Mouse (Mus musculus) granulocyte monocyte progenitor cell, adult 5-6 weeks (primary cell): ENCODE results near the gene Mospd2. TPM values are rescaled to one million over a fixed set of nuclear protein-coding genes. Genes with fewer than 3 reads are reported as not detected.

Experiments used
- ATAC-seq: replicated peaks from 2 replicates; pipeline ENCODE4 v1.8.0; 2016; ENCODE audit warnings: mild to moderate bottlenecking, moderate TSS enrichment, inconsistent platforms; ENCODE audit not compliant: poor library complexity, severe bottlenecking
- total RNA-seq, 2 experiments: library from RNA; stranded (forward) in 1 of 2; stranded (reverse) in 1 of 2; fragments of 200-712, 200-1000 nt in 1 of 2; fragments of >200 nt in 1 of 2; fragmentation: Nextera tagmentation in 1 of 2; gene quantifications; 2 replicates each; pipeline ENCODE4 v1.2.3; 2014 to 2017

Mospd2 gene
- total RNA-seq (2014; fragmentation: Nextera tagmentation) (11.3 and 21.9 TPM in 2 replicates), total RNA-seq (2017) (29.2 and 30.4 TPM in 2 replicates)

DNA sequence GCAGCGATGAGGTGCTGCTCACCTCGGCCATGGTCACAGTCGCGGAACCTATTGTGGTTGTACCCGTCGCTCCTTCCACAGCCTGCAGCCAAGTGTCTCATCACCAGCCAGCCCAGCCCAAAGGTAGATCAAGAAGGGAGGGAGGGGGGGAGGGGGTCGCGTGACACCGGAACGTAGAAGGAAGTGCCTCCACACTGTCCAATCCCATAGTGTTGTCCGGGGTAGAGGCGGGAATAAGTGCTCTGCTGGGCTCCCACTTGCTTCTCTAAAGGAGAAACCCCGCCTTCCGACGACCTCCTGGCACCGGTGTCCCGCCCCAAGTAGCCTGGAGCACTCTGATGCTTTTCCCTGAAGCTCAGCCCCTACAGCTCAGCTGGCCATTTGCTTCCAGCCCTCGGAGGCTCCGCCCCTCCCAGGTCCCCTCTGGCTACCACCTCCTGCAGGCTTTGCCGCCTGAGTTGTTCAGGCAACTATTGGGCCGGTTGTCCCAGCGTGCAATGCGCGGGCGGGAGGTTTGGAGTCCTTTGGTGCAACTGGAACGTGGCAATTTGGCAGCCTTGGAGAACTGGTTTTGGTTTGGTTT lies at the start of gene Mospd2, which contains the start of gene Fancb:
Mospd2 (minus strand) TSS at position 183 of the 583 bp plus-strand sequence.
Fancb (plus strand) TSS at position 400 of the 583 bp plus-strand sequence.
- ATAC-seq = peak; percentile 92

DNA sequence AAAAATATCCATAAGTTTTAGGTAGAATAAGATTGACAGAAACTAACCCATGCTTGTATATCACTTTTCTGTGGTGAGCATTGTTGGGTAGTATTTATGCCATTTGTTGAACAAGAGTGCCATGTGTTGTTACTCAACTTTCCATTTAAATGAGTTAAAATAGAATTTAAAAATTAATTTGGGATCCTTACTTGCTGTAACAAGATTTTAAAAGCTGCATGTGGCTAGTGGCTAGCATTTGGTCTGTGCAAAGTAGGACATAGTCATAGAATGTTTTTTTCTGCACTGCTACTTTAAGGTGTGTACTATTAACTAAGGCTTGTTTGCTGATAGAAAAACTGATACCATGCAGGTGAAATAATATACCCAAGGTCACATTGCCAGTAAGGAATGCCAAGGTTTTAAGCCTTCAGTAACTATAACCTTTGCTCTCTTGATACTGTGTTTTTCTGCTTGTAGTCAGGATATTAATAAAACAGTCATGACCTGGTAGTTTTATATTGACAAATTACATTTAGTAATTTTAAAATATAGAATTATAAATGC lies 24.7 kb upstream of the Mospd2 start, which contains the start of gene Gm17604:
Gm17604 (minus strand) TSS at position 51 of the 546 bp plus-strand sequence.
- ATAC-seq = no peak

DNA sequence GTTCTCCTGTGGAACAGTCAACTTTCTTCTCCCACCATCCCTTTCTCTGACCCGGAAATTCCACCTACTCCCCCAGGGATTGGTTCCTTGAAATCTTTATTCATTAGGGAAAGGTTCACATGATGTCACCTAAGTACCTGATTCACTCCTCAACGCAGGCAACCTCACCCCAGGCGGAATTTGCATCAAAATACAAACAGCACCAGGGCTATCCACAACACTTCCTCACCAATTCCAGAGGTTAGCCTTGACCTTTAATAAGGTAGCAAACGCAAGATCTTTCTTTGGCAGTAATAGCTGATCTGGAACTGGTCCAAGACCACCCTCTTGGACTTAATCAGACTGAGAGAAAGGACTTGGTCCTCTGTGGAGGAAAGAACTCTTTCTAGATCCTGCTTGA lies 23.0 kb upstream of the Mospd2 start:
- no peak for ATAC-seq

DNA sequence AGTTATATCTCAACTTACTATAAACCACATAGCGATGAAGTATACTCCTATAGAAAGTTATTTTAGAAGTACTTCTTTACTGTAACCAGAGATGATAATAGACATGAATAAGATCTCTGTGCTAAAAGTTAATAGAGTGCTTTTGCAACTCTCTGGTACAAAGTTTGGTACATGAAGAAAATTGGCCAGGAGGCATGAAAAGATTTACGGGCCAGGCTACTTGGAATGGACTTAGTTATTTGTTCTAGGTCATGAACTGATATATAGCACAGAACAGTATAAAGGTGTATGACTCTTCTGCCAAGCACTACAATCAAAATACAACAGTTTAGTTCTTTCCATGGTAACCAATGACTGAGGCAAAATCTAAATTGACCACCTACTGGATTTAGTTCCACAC lies 1.3 kb downstream of the Mospd2 start:
- ATAC-seq = no peak

DNA sequence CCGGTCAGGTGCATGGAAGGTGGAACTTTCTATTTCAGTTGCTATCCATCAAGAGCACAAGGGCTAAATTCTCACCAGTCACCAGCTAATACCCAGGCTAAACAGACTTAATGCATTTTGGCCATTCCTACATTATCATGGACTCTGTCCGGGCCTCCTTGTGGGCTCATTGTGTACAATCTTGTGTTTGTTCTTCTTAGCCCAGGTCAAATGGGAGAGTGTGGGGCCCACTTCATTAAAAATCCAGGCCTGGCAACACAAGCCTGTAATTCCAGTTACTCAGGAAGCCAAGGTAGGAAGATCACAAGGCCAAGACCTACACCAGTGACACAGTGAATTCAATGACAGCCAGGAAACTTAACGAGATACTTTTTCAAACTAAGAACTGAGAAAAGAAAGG lies 9.0 kb downstream of the Mospd2 start:
- no peak for ATAC-seq

DNA sequence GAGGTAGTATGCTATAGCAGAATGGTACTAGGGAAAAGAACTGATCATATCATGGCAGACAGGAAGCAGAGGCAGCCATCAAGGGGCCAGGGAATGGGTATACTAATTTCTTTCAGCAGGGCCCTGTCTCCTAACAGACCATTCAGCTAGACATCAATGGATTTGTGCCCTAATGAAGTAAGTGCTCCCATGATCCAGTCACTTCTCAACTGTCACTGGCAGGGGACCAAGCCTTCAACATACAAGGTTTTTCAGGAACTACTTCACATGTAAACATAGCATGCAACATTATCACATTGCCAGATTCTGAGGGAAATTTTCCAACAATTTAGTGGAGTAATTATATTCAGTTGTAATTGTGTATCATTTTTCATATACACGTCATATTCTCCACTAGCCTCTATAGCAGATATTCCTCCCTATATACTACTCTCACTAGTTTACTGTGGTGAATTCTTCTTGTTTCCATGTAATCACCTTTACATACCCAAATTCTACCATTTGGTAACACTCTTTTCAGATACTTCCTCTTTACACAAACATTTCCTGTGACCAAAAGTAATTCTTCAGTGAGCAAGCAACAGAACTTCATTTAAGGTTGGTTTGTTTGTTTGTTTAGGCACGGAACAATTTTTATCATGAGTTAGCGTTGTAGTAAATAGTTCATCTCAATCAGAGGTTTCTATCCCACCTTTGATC lies 14.3 kb downstream of the Mospd2 start:
- ATAC-seq = peak; percentile 37; the same call in 1 of the 2 replicates

DNA sequence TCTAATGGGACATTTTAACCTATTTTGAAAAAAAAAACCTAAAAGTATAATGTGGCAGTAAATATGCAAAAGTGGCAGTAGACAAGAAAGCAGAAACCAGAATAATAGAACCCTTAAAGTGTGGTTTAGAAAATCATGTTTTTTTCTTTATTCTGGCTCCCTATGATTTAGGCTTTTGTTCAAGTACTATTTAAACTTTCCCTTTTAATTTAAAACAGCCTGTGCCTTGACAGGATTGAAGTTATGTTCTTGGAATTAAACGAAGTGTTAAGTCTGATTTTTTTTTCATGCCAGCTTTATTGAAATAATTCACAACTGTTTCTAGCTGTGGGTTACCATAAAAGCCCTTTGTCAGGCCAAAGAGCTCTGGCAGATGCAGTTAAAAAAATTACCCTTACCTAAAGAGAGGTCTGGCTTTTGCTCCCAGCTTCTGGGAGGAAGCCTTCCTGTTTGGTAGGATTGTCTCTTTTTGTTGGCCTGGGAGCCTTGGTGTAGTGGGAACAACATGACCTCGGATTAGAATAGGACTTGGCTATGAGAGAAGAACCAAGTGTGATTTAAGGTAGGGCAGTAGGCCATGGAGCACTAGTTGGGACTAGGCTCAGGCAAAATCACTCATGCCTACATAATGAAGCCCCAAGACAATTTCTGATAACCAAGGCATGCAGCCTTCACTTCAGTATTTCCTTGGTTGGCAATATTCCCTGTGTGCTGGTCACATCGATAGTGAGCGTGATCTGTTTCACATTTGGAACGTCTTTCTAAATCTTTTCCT lies 27.4 kb downstream of the Mospd2 start:
- ATAC-seq = no peak

DNA sequence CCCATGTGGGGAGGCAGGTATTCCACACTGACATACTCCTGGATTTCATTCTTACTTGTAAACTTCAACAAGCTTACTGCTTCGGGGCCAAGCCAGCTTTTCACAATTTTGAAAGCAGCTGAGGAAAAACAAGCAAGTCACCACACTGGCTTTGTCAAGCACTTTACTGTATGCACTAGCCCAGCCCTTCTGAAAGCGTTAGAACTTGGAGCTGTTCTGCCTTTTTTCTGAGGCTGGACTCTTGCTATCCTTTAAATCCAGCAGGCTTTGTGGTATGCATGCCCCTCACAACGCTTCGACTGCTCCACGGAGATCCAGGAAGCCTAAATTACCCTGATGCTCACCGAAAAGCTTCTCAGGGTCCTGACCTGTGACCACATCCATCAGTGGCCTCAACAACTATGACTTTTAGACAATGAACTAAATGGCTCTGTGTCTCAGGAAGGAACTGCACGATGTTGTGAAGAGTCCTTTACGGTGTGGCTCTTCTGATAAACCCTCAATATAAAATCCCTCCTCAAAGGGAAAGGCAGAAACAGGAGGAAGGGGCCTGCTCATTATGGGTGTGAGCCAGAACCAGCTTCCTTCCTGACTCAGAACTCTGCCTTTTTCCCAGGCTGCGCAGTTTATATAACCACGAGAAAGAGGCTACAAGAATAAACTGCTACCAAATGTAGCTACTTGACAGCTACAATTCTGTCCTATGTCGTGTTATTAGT lies 28.2 kb downstream of the Mospd2 start:
- no peak for ATAC-seq

DNA sequence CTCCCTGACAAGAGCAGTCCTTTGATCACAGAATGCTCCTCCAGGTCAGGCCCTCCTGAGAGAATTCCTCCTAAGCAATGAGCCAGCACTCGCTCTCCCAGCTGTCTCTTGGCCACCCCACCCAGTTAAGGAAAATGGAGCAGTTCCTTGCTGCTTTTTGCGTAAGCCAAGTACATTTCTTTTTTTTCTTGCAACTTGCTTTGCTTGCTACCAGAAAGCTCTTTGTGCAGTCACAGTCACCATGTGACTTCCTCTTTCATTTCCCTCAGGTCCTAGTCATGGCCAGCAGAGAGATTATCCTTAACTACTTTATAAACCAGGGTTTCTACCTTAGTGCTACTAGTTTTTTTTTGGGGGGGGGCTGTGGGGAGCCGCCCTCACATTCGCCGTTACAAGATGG lies 38.6 kb downstream of the Mospd2 start:
- ATAC-seq = peak; percentile 96

DNA sequence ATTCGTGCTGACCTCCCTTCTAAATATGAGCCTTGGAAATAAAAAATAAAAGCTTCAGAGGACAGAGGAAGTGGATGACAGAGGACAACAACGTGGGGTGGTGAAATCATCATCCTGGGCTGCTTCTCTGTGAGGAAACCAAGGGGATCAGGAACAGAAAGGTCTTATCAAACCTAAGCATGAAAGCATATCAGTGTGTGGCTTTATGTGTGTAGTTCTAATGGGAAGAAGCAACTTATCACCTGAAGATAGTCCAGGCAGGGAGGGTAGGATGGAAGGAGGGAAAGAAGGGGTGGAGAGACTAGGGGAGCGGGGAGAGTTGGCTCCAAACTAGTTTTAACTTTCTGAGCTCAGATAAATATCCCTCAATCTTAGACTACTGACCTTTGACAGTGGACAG lies 67.2 kb downstream of the Mospd2 start:
- no peak for ATAC-seq

DNA sequence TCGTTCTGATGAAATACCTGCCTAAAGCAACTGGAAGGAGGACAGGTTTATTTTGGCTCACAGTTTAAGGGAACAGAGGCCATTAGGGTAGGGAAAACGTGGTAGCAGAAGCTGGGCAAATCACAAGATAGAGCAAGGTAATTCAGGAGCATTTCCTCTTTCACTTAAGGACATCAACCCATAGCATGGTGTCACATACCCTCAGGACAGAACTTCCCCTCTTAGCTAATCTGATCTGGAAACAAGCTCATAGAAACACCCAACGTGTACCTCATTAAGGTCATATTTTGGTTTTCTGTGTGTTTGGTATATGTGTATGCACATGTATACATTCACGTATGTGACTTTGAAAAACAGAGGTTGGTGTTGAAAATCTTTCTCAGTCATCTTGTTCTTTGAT lies 68.0 kb downstream of the Mospd2 start:
- ATAC-seq = peak; percentile 35; the same call in 1 of the 2 replicates

DNA sequence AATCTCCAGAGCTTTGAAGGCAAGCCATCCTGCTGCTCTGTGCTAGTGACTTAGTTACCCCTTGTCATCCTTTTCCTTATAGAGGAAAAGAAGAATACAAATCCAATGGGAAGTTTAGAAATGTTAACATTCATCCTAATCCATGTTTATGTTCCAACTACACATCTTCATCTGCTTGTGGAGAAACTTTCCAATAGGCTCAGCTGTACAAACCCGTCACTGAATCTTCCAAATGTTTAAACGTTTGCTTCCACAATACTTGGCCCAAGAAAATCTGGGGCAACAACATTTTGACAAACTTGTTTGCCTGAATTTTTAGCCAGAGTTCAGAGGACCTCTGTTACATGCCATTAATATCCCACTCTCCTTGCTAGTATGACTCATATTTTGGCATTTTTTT lies 78.3 kb downstream of the Mospd2 start:
- no peak for ATAC-seq

DNA sequence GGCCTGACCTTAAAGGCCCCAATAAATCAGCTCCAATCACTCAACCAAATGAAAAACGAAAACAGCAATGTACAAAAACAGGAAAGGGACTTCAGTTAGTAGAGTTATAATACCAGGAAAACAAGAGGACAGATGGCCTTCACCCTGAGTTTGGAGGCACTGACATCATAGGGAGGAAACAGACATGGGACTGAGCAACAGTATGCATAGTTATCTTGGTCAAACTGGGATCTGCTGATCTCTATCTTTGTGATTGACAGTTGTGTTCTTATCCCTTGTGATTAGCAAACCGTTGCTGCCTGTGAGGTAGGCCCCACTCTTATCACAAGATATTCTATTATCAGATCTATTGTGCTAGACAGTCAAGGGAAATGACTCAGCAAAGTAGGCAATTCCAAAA lies 80.4 kb downstream of the Mospd2 start:
- no peak for ATAC-seq

DNA sequence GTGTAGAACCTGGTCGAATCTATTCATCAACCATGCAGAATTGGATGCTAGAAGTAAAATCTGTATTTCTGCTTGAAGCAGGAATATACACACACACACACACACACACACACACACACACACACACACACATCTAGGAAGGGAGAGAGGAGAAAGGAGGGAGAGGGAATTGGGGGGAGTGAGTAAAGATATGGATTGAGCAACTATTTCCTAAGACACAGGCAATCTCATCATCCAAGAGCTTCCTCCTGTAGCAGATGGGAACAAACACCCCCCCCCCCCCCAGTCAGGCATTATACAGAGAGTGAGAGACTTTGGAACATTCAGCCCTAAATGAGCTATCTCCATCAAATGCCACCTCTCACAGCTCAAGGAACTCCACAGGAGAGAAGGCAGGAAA lies 93.9 kb downstream of the Mospd2 start:
- peak; percentile 70 for ATAC-seq

Other genes with a start within 250 kb of the Mospd2 start
- 8.2 and 10.3 TPM in 2 replicates for gene Fancb, start 217 bp upstream of the Mospd2 start, total RNA-seq (2014; fragmentation: Nextera tagmentation)
- gene Fancb, start 217 bp upstream of the Mospd2 start, total RNA-seq (2017) = 8.6 and 13.9 TPM in 2 replicates
- gene Gm17604, start 24.5 kb upstream of the Mospd2 start, total RNA-seq (2014; fragmentation: Nextera tagmentation) = not detected in 2 replicates
- not detected in 2 replicates for gene Gm17604, start 24.5 kb upstream of the Mospd2 start, total RNA-seq (2017)